Mouse (Mus musculus): ENCODE results near the gene Gm5294. TPM values are rescaled to one million over a fixed set of nuclear protein-coding genes. Genes with fewer than 3 reads are reported as not detected.
A peak's percentile ranks its signal among the peaks of the same experiment; 100 is the strongest.

The Gm5294 gene
- polyA plus RNA-seq, 1 experiment from 2014 or later: not detected

DNA sequence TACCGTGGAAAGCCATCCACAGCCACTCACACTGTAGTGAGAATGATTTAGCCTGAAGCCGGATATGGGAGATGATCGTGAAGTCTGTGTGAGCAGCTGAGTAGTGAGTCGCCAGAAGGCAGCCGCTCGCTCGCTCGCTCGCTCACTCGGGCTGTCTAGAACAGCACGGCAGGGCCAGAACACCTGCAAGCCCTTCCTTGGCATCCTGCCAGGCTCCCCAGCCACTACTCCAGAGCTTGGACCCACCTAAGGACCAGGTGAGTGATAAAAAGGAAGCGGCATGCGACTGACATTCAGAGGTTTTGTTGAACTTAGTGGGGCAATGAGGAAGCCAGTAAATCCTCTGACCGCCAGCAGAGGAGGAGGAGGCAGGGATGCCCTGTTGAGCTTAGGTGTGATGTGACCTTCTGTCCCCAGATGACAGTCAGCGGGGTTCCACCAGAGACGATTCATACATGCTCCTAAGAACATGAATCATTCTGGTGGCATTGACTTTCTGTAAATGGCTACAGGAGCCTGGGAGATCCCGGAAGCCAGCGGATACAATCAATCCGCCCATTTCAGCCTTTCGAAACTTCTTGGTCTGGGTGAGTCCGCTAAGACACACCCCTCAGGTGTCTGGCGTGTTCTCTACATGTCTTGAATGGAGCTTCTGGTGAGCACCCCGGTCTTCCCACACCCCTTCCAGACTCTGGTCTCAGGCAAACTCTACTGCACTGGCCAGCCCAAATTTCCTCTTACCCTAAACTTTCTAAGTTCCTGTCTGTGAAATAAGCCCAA, 30.0 kb downstream of the Gm5294 start:
- 69% methylated on average over 23 of the region's 23 CpGs for WGBS

DNA sequence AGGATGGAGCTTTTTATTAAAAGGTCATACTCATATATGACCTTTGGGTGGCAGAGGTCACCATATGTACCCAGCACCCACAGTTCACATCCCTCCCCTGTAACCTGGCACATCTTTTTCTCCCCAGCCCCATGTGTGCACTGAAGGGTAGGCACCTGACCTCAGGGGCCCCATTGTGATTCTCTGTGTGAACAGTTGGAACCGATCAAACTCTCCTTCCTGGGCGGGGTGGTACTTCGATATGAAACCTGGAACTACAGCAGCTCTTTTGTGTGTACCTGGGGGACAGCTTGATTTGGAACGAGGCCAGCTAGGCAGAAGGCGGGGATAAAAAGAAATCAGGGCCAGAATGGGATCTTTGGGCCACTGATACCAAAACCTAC, 30.6 kb downstream of the Gm5294 start:
- no peak for ATAC-seq (replicated peaks; ENCODE audit: insufficient number of reproducible peaks, insufficient read depth, low FRiP score, low read depth)
- Histone ChIP-seq H3K9ac (no peak overlapping the region), H3K27me3 (peaks cover 3% of the 10 kb centered on the region; the same call in 1 of the 2 replicates), H3K4me1 (replicated peaks) (peaks cover 17% of the 10 kb centered on the region), H3K4me2 (no peak overlapping the region), H3K9me3 (replicated peaks) (no peaks in the 10 kb centered on the region), H3K4me3 (no peak overlapping the region), H3K36me3 (no peaks in the 10 kb centered on the region), H3K27ac (no peak overlapping the region)
- 75% methylated on average over 5 of the region's 5 CpGs for WGBS

More for the DNA sequence above, 30.0 kb downstream of the Gm5294 start:
- ATAC-seq (replicated peaks; ENCODE audit: insufficient number of reproducible peaks, insufficient read depth, low FRiP score, low read depth): no peak
- Histone ChIP-seq H3K27ac (no peak overlapping the region), H3K9ac (no peak overlapping the region), H3K4me2 (no peak overlapping the region), H3K4me1 (replicated peaks) (peaks cover 17% of the 10 kb centered on the region), H3K4me3 (no peak overlapping the region), H3K27me3 (peaks cover 3% of the 10 kb centered on the region; the same call in 1 of the 2 replicates), H3K36me3 (no peaks in the 10 kb centered on the region), H3K9me3 (replicated peaks) (no peaks in the 10 kb centered on the region)

GRCm38 (mm10) chr5:138851296-138851780, 31.5 kb downstream of the Gm5294 start:
- Histone ChIP-seq H3K4me2 (no peak overlapping the region), H3K27me3 (peaks cover 3% of the 10 kb centered on the region; the same call in 1 of the 2 replicates), H3K36me3 (no peaks in the 10 kb centered on the region), H3K27ac (no peak overlapping the region), H3K9me3 (replicated peaks) (no peaks in the 10 kb centered on the region), H3K4me3 (no peak overlapping the region), H3K9ac (no peak overlapping the region), H3K4me1 (replicated peaks) (peaks cover 10% of the 10 kb centered on the region)
- WGBS: 86% methylated on average over 5 of the region's 5 CpGs
- no peak for ATAC-seq (replicated peaks; ENCODE audit: insufficient number of reproducible peaks, insufficient read depth, low FRiP score, low read depth)

- H3K27me3 ChIP-seq: peaks cover 3% of the 10 kb centered on the region; the same call in 1 of the 2 replicates
- H3K9ac ChIP-seq: no peak overlapping the region
- H3K4me1 ChIP-seq (replicated peaks): 0 out of 2 replicates have a peak, but pooled peaks cover 4% of the 10 kb centered on the region
- no peaks in the 10 kb centered on the region for H3K36me3 ChIP-seq
- ATAC-seq (replicated peaks; ENCODE audit: insufficient number of reproducible peaks, insufficient read depth, low FRiP score, low read depth): no peak
- H3K9me3 ChIP-seq (replicated peaks): no peaks in the 10 kb centered on the region
- WGBS: 66% methylated on average over 4 of the region's 4 CpGs
- no peak overlapping the region for H3K4me2 ChIP-seq
- no peak overlapping the region for H3K27ac ChIP-seq
- no peak overlapping the region for H3K4me3 ChIP-seq
These were observed 32.3 kb downstream of the Gm5294 start for GRCm38 (mm10) chr5:138852151-138852550.

DNA sequence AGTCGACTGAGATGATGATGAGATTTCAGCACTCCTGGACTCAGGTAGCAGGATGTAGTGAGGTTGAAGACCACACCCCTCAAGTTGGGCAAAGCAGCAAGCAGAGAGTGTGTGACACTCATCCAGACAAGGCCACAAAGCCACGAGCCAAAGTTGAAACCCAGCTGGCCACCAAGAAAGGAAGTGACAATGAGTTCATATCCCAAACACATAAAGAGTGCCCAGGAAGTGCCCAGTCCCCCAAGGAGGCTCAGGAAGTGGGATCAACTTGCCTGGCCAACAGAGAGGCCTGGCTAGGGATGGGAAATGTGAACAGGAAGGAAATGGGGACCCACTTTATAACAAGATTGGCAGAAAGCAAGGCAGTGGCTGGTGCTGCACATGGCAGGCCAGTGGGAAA, 33.5 kb downstream of the Gm5294 start:
- H3K27ac ChIP-seq: no peak overlapping the region
- WGBS: 70% methylated on average over 2 of the region's 2 CpGs
- no peak overlapping the region for H3K4me2 ChIP-seq
- H3K4me3 ChIP-seq: no peak overlapping the region
- H3K9ac ChIP-seq: no peak overlapping the region
- H3K9me3 ChIP-seq (replicated peaks): no peaks in the 10 kb centered on the region
- H3K36me3 ChIP-seq: no peaks in the 10 kb centered on the region
- peaks cover 3% of the 10 kb centered on the region; the same call in 1 of the 2 replicates for H3K27me3 ChIP-seq
- no peak for ATAC-seq (replicated peaks; ENCODE audit: insufficient number of reproducible peaks, insufficient read depth, low FRiP score, low read depth)
- H3K4me1 ChIP-seq (replicated peaks): peaks cover 9% of the 10 kb centered on the region

DNA sequence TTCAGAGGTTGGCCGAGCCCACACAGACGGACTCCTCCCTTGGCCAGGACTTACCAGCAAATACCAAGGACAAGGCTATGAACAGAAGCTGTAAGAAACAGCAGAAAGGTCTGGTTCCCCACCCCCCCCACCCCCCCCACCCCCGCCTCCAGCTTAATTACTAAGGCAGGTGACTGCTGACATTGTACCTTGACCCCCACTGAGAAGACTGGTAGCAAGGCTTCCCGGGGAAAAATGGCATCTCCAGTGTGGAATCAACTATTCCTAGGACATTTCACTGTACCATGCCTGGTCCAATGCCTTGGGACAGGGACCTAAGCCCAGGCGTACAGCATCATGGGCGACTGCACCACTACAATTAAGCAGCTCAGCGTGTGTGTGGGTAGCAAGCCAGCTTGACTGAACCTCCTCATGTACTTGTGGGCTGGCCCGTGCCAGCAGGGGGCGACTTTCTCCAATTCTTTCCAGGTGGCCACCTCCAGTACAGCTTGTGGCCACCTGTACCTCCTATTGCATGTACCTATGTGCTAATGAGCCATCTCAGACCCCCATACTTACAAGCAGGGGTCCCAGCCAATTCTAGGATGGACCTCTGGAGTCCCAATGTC, 37.2 kb downstream of the Gm5294 start:
- ATAC-seq (replicated peaks; ENCODE audit: insufficient number of reproducible peaks, insufficient read depth, low FRiP score, low read depth): peak; percentile 19; the same call in 1 of the 2 replicates
- H3K4me2 ChIP-seq: no peak overlapping the region
- WGBS: 30% methylated on average over 9 of the region's 9 CpGs
- no peaks in the 10 kb centered on the region for H3K27me3 ChIP-seq
- no peaks in the 10 kb centered on the region for H3K9me3 ChIP-seq (replicated peaks)
- H3K27ac ChIP-seq: no peak overlapping the region
- H3K4me1 ChIP-seq (replicated peaks): peaks cover 9% of the 10 kb centered on the region
- no peak overlapping the region for H3K4me3 ChIP-seq
- no peak overlapping the region for H3K9ac ChIP-seq
- H3K36me3 ChIP-seq: no peaks in the 10 kb centered on the region

DNA sequence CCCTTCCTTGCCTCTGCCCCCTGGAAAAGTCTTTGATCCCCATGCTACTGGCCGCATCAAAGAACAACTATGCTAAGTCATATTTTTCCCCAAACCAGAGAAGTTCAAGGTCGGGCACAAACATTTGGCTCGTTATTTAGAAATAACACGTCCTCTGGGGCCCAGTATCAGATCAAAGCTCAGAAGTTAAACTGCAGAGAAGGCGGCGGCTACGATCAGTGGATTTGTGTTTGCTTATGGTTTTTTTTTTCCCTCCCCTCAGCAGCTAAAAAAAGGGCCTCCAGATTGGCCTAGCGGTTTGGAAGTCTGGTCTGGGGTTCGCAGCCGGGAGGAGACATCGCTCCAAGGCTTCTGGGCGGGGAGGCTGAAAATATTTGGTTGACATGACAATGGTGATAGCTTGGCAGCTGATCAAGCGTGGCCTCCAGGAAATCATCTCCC, 38.0 kb downstream of the Gm5294 start:
- Histone ChIP-seq H3K4me1 (replicated peaks) (peaks cover 9% of the 10 kb centered on the region), H3K9ac (no peak overlapping the region), H3K27me3 (no peaks in the 10 kb centered on the region), H3K4me2 (no peak overlapping the region), H3K27ac (no peak overlapping the region), H3K9me3 (replicated peaks) (no peaks in the 10 kb centered on the region), H3K4me3 (no peak overlapping the region), H3K36me3 (no peaks in the 10 kb centered on the region)
- WGBS: 39% methylated on average over 13 of the region's 13 CpGs
- ATAC-seq (replicated peaks; ENCODE audit: insufficient number of reproducible peaks, insufficient read depth, low FRiP score, low read depth): no peak

- Histone ChIP-seq H3K4me2 (no peak overlapping the region), H3K36me3 (no peaks in the 10 kb centered on the region), H3K9me3 (replicated peaks) (no peaks in the 10 kb centered on the region), H3K27me3 (no peaks in the 10 kb centered on the region), H3K9ac (no peak overlapping the region), H3K27ac (no peak overlapping the region), H3K4me3 (no peak overlapping the region), H3K4me1 (replicated peaks) (peaks cover 16% of the 10 kb centered on the region)
- 71% methylated on average over 7 of the region's 7 CpGs for WGBS
- ATAC-seq (replicated peaks; ENCODE audit: insufficient number of reproducible peaks, insufficient read depth, low FRiP score, low read depth): no peak
These were observed 43.8 kb downstream of the Gm5294 start for GRCm38 (mm10) chr5:138863681-138864146.

DNA sequence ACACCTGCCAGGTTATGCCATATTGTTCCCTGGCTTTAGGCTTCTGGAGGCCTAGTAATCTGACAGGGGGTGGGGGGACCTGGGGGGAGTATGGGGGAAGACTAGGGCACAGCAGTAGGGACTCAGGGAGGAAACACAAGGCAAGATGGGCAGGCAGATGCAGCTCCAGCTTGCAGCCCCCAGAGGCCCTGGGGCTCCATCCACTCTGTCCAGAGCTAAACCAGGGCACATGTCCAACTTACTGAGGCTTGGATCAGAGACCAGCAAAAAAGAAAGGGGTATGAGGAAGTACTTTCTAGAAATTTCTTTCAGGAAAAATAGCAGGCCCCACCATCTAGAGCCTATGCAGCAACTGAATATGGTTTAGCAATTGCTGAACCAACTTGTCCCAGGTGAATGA, 44.3 kb downstream of the Gm5294 start:
- no peaks in the 10 kb centered on the region for H3K27me3 ChIP-seq
- H3K9ac ChIP-seq: no peak overlapping the region
- H3K9me3 ChIP-seq (replicated peaks): no peaks in the 10 kb centered on the region
- H3K27ac ChIP-seq: no peak overlapping the region
- no peaks in the 10 kb centered on the region for H3K36me3 ChIP-seq
- ATAC-seq (replicated peaks; ENCODE audit: insufficient number of reproducible peaks, insufficient read depth, low FRiP score, low read depth): no peak
- H3K4me3 ChIP-seq: no peak overlapping the region
- no peak overlapping the region for H3K4me2 ChIP-seq
- H3K4me1 ChIP-seq (replicated peaks): peaks cover 16% of the 10 kb centered on the region

DNA sequence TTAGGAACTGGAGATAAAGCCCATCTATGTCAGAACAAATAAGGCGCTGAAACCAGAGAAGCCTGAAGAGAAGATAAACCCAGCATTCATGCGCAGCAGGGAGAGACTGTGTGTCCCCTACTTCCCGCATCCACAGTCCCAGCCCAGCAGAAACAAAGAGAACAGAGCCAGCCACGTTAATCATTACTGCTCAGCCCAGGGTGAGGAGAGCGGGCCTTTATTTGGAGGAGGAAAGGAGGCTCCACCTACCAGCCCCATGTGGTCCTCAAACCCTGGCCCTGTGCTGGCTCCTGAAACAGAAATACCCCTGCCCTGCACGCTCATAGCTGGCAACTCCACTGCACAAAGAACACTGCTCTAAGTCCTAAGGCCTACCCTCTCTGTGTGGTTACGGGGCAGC, 45.0 kb downstream of the Gm5294 start:
- peaks cover 16% of the 10 kb centered on the region for H3K4me1 ChIP-seq (replicated peaks)
- 0 out of 2 replicates have a peak, but pooled peaks have one; percentile 4 for ATAC-seq (replicated peaks; ENCODE audit: insufficient number of reproducible peaks, insufficient read depth, low FRiP score, low read depth)
- H3K9ac ChIP-seq: no peak overlapping the region
- no peaks in the 10 kb centered on the region for H3K27me3 ChIP-seq
- no peak overlapping the region for H3K4me2 ChIP-seq
- WGBS: 56% methylated on average over 7 of the region's 7 CpGs
- H3K9me3 ChIP-seq (replicated peaks): no peaks in the 10 kb centered on the region
- no peak overlapping the region for H3K27ac ChIP-seq
- no peak overlapping the region for H3K4me3 ChIP-seq
- no peaks in the 10 kb centered on the region for H3K36me3 ChIP-seq

- no peak overlapping the region for H3K27ac ChIP-seq
These were observed 45.8 kb downstream of the Gm5294 start for GRCm38 (mm10) chr5:138865637-138866036.

More at GRCm38 (mm10) chr5:138865637-138866036, 45.8 kb downstream of the Gm5294 start:
- ATAC-seq (replicated peaks; ENCODE audit: insufficient number of reproducible peaks, insufficient read depth, low FRiP score, low read depth): no peak
- 37% methylated on average over 4 of the region's 4 CpGs for WGBS
- Histone ChIP-seq H3K4me3 (no peak overlapping the region), H3K36me3 (no peaks in the 10 kb centered on the region), H3K4me2 (no peak overlapping the region), H3K27me3 (no peaks in the 10 kb centered on the region), H3K4me1 (replicated peaks) (peaks cover 16% of the 10 kb centered on the region), H3K9me3 (replicated peaks) (no peaks in the 10 kb centered on the region), H3K9ac (no peak overlapping the region)

Data from heart, embryonic 15.5 days (tissue).